Mouse (Mus musculus) hindbrain, embryonic 11.5 days (tissue): ENCODE results near the gene Syn3. TPM values are rescaled to one million over a fixed set of nuclear protein-coding genes. Genes with fewer than 3 reads are reported as not detected.
A peak's percentile ranks its signal among the peaks of the same experiment; 100 is the strongest.

Source experiments
- ATAC-seq: fragments of 200-750 bp; cut with Nextera tagmentation; 2 replicates; pipeline ENCODE4 v1.8.0; 2017; ENCODE audit warnings: mild to moderate bottlenecking, moderate TSS enrichment, moderate library complexity; ENCODE audit not compliant: low FRiP score
- DNase-seq: peaks from one replicate; pipeline ENCODE4 v3.0.0-alpha.2; 2015; ENCODE audit warnings: low spot score
- H3K27ac ChIP-seq: fragments of 300-500 bp; sonication (generic); 2 replicates; pipeline ENCODE4 v1.5.1; 2014; ENCODE audit warnings: mild to moderate bottlenecking, low read depth, low read length
- H3K27me3 ChIP-seq: fragments of 300-500 bp; sonication (generic); 2 replicates; pipeline ENCODE4 v1.6.1; 2014; ENCODE audit warnings: mild to moderate bottlenecking, low read length, moderate library complexity, mixed read lengths; ENCODE audit not compliant: control insufficient read depth, insufficient read depth
- H3K36me3 ChIP-seq: fragments of 300-500 bp; sonication (generic); 2 replicates; pipeline ENCODE4 v1.6.1; 2014; ENCODE audit warnings: mild to moderate bottlenecking, low read length, moderate library complexity, mixed read lengths; ENCODE audit not compliant: control insufficient read depth, insufficient read depth
- H3K4me1 ChIP-seq: fragments of 300-500 bp; sonication (generic); replicated peaks from 2 replicates; pipeline ENCODE4 v1.6.1; 2014; ENCODE audit warnings: low read length, mixed read lengths; ENCODE audit not compliant: control insufficient read depth, insufficient read depth
- H3K4me2 ChIP-seq: fragments of 300-500 bp; sonication (generic); replicated peaks from 2 replicates; pipeline ENCODE4 v1.6.1; 2014; ENCODE audit warnings: mild to moderate bottlenecking, low read depth, low read length
- H3K4me3 ChIP-seq: fragments of 300-500 bp; sonication (generic); 2 replicates; pipeline ENCODE4 v1.5.1; 2014; ENCODE audit warnings: low read depth, low read length
- H3K9ac ChIP-seq: fragments of 300-500 bp; sonication (generic); 2 replicates; pipeline ENCODE4 v1.6.1; 2014; ENCODE audit warnings: low read depth, low read length
- H3K9me3 ChIP-seq: fragments of 300-500 bp; sonication (generic); 2 replicates; pipeline ENCODE4 v1.6.1; 2016; ENCODE audit warnings: low read length; ENCODE audit not compliant: control insufficient read depth
- WGBS: fragments of 180-500 bp; shearing (Covaris S2); extraction: QIAGEN DNeasy Blood & Tissue Kit; methylation state at CpG from one replicate; pipeline ENCODE4 v1.1.7; 2014; 5-methylcytosine and 5-hydroxymethylcytosine counted together
- polyA plus RNA-seq: library from polyadenylated mRNA; unstranded; fragments of >200 nt; fragmentation: Nextera tagmentation; extraction: Ambion mirVana; gene quantifications from 2 replicates; pipeline ENCODE4 v1.2.1, GENCODE M21; 2014

The Syn3 gene
- polyA plus RNA-seq, 1 experiment from 2014 or later, result 5.9 TPM

- Histone ChIP-seq H3K9me3 (no peaks in the 10 kb centered on the region), H3K9ac (no peak overlapping the region), H3K36me3 (no peaks in the 10 kb centered on the region), H3K4me3 (no peak overlapping the region), H3K4me2 (no peak overlapping the region), H3K27ac (no peak overlapping the region), H3K4me1 (no peaks in the 10 kb centered on the region), H3K27me3 (no peaks in the 10 kb centered on the region)
- 91% methylated on average over 2 of the region's 2 CpGs for WGBS
- no peak for ATAC-seq
- DNase-seq, result no peak
Measured at GRCm38 (mm10) chr10:86168084-86168483, 330.6 kb downstream of the Syn3 start.

DNA sequence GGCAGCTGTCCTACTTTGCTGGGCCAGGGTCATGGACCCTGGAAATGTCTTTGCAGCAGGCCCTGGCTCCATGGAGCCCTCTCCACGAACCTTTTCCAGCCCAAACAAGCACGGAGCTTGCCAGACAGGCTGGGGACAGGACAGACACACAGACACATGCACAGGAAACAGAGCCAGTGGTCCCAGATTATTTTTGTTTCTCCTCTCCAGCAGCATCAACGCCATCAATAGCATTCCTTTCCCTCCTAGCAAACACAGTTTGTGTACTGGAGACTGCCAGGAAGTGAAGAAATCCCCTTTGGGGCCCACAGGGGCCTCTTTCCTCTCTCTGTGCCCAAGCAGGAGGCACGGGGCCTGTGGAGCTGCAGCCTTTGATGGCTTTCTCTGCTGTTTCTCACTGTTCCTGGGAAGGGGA is 331.8 kb downstream of the Syn3 start:
- DNase-seq, result peak; percentile 16
- Histone ChIP-seq H3K4me1 (no peaks in the 10 kb centered on the region), H3K27ac (no peak overlapping the region), H3K4me3 (no peak overlapping the region), H3K36me3 (no peaks in the 10 kb centered on the region), H3K9ac (no peak overlapping the region), H3K4me2 (no peak overlapping the region), H3K27me3 (no peaks in the 10 kb centered on the region), H3K9me3 (no peaks in the 10 kb centered on the region)
- ATAC-seq, result no peak
- 18% methylated on average over 3 of the region's 4 CpGs for WGBS

DNA sequence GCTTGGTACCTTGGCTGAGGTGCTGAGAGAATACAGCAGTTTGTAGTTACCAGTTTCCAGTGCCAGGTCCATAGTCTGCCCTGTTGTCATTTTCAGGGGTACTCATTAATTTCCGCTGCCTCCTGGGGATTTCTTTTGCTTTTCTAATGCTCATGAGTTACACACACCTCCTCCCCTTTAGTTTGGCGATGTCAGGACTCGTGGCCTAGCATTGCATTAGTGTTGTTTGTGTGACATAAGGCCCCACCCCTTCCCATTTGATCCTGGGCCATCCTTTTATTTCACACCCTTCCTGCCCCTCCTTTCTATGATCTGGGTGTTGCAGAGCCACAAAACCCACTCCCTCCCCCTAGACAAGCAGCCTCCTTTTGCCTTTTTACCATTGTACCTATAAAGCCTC is 334.6 kb downstream of the Syn3 start:
- ATAC-seq, result no peak
- Histone ChIP-seq H3K27ac (no peak overlapping the region), H3K4me2 (no peak overlapping the region), H3K27me3 (no peaks in the 10 kb centered on the region), H3K4me1 (no peaks in the 10 kb centered on the region), H3K4me3 (no peak overlapping the region), H3K9ac (no peak overlapping the region), H3K36me3 (no peaks in the 10 kb centered on the region), H3K9me3 (no peaks in the 10 kb centered on the region)
- no peak for DNase-seq
- 56% methylated on average over 3 of the region's 3 CpGs for WGBS

GRCm38 (mm10) chr10:86161783-86162271 is 336.9 kb downstream of the Syn3 start:
- H3K9me3 ChIP-seq, result no peaks in the 10 kb centered on the region
- no peak for DNase-seq
- H3K36me3 ChIP-seq, result no peaks in the 10 kb centered on the region
- no peak overlapping the region for H3K4me3 ChIP-seq
- no peak overlapping the region for H3K9ac ChIP-seq
- no peaks in the 10 kb centered on the region for H3K4me1 ChIP-seq
- no peak overlapping the region for H3K4me2 ChIP-seq
- 83% methylated on average over 6 of the region's 6 CpGs for WGBS
- H3K27ac ChIP-seq, result no peak overlapping the region
- ATAC-seq, result no peak
- no peaks in the 10 kb centered on the region for H3K27me3 ChIP-seq

GRCm38 (mm10) chr10:86158198-86158899 is 340.3 kb downstream of the Syn3 start:
- no peaks in the 10 kb centered on the region for H3K9me3 ChIP-seq
- ATAC-seq, result no peak
- DNase-seq, result no peak
- WGBS, result 76% methylated on average over 8 of the region's 8 CpGs
- no peak overlapping the region for H3K9ac ChIP-seq
- H3K4me1 ChIP-seq, result no peaks in the 10 kb centered on the region
- no peak overlapping the region for H3K4me2 ChIP-seq
- H3K27me3 ChIP-seq, result no peaks in the 10 kb centered on the region
- H3K36me3 ChIP-seq, result no peaks in the 10 kb centered on the region
- H3K27ac ChIP-seq, result no peak overlapping the region
- no peak overlapping the region for H3K4me3 ChIP-seq

GRCm38 (mm10) chr10:86155344-86155743 is 343.4 kb downstream of the Syn3 start:
- WGBS, result 61% methylated on average over 3 of the region's 3 CpGs
- no peaks in the 10 kb centered on the region for H3K27me3 ChIP-seq
- no peak overlapping the region for H3K9ac ChIP-seq
- no peak for ATAC-seq
- no peak for DNase-seq
- no peak overlapping the region for H3K4me3 ChIP-seq
- H3K36me3 ChIP-seq, result no peaks in the 10 kb centered on the region
- no peaks in the 10 kb centered on the region for H3K4me1 ChIP-seq
- no peak overlapping the region for H3K4me2 ChIP-seq
- no peak overlapping the region for H3K27ac ChIP-seq
- H3K9me3 ChIP-seq, result no peaks in the 10 kb centered on the region

GRCm38 (mm10) chr10:86153221-86153620 is 345.5 kb downstream of the Syn3 start:
- H3K27me3 ChIP-seq, result no peaks in the 10 kb centered on the region
- no peak overlapping the region for H3K4me2 ChIP-seq
- no peaks in the 10 kb centered on the region for H3K9me3 ChIP-seq
- ATAC-seq (no peak), DNase-seq (no peak)
- no peak overlapping the region for H3K9ac ChIP-seq
- no peak overlapping the region for H3K4me3 ChIP-seq
- H3K4me1 ChIP-seq, result no peaks in the 10 kb centered on the region
- H3K27ac ChIP-seq, result no peak overlapping the region
- no peaks in the 10 kb centered on the region for H3K36me3 ChIP-seq

DNA sequence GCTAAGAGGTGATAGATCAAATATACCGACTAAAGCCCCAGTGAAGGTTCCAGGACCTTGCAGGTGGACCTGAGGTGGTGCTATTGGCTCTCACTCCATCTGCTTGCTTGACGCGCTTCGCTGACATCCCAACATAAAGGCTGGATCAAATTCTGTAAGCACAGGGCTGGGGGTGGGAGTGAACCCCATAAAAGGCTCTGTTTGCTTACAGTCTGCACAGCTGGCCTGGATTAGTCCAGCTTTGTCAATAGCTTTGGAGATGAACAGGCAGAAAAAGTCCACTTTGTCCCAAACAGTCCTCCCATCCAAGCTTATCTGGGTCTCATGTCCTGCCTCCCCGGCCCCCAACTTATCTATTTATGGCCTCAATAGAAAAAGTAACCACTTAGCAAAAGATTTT is 347.3 kb downstream of the Syn3 start:
- no peaks in the 10 kb centered on the region for H3K36me3 ChIP-seq
- 81% methylated on average over 5 of the region's 5 CpGs for WGBS
- no peak for DNase-seq
- H3K4me2 ChIP-seq, result no peak overlapping the region
- H3K9ac ChIP-seq, result no peak overlapping the region
- no peak for ATAC-seq
- H3K9me3 ChIP-seq, result no peaks in the 10 kb centered on the region
- H3K27me3 ChIP-seq, result no peaks in the 10 kb centered on the region
- no peak overlapping the region for H3K27ac ChIP-seq
- no peaks in the 10 kb centered on the region for H3K4me1 ChIP-seq
- no peak overlapping the region for H3K4me3 ChIP-seq

DNA sequence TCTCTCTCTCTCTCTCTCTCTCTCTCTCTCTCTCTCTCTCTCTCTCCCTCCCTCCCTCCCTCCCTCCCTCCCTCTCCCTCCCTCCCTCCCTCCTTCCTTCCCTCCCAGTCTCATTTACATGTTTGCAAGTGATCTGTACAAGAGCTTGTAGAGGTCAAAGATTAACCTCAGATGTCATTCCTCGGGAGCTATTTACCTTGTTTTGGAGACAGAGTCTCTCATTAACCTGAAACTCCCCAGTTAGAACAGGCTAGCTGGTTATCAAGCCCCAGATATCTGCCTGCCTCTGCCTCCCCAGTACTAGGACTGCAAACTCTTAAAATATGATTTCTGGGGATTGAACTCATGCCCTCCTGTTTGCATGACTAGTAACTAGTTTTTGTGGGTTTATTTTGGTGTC is 348.6 kb downstream of the Syn3 start:
- ATAC-seq (no peak), DNase-seq (no peak)
- 50% methylated on average over 1 of the region's 1 CpGs for WGBS
- Histone ChIP-seq H3K4me1 (no peaks in the 10 kb centered on the region), H3K27ac (no peak overlapping the region), H3K4me2 (no peak overlapping the region), H3K36me3 (no peaks in the 10 kb centered on the region), H3K9ac (no peak overlapping the region), H3K27me3 (no peaks in the 10 kb centered on the region), H3K4me3 (no peak overlapping the region), H3K9me3 (no peaks in the 10 kb centered on the region)
